Mouse (Mus musculus) testis, adult 2 months (tissue): ENCODE data around the gene Syn3.

ENCODE experiments used
- CTCF ChIP-seq: fragments of 200-500 bp; IDR thresholded peaks from 2 replicates; pipeline ENCODE4 v1.5.1; 2012; ENCODE audit warnings: low read depth, mild to moderate bottlenecking, inconsistent platforms, low read length, moderate library complexity; ENCODE audit not compliant: control insufficient read depth, insufficient read depth, insufficient replicate concordance
- POLR2A ChIP-seq: fragments of 200-500 bp; IDR thresholded peaks from 2 replicates; pipeline ENCODE4 v1.6.1; 2012; ENCODE audit warnings: low read depth, mild to moderate bottlenecking, inconsistent platforms, low read length, moderate library complexity; ENCODE audit not compliant: control insufficient read depth

DNA sequence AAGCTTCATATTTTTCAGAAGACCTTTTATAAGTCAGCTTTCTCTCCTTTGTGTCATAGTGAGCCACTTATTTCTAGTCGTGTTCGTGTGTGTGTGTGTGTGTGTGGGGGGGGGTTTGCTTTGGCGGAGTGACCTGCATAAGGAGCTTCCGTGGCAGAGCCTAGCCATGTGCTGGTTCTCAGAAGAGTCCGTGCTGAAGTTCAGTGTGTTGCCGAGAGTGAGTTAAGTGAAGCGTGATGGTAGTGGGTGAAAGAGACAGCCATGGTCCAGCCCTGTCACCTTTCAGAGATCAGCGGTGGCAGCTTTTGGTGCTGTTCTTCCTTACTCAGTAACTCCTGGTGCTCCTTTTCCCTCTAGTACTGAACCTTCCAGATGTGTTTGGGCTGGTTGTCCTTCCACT is 454.6 kb downstream of the Syn3 start:
- TF ChIP-seq CTCF (no peak), POLR2A (no peak)
